Mouse (Mus musculus) testis, adult 2 months (tissue): ENCODE measurements around the gene Wdr4. TPM values are rescaled to one million over a fixed set of nuclear protein-coding genes. Genes with fewer than 3 reads are reported as not detected.

ENCODE experiments used
- H3K27ac ChIP-seq: fragments of 200-500 bp; 2 replicates; pipeline ENCODE4 v1.5.1; 2012; ENCODE audit warnings: low read depth, low read length; ENCODE audit not compliant: control insufficient read depth, insufficient read depth
- H3K27me3 ChIP-seq: fragments of 200-500 bp; 2 replicates; pipeline ENCODE4 v1.6.1; 2012; ENCODE audit warnings: mild to moderate bottlenecking, low read length, moderate library complexity; ENCODE audit not compliant: control insufficient read depth, insufficient read depth
- H3K36me3 ChIP-seq: fragments of 200-500 bp; 2 replicates; pipeline ENCODE4 v1.6.1; 2012; ENCODE audit warnings: mild to moderate bottlenecking, low read length; ENCODE audit not compliant: control insufficient read depth, insufficient read depth
- H3K4me1 ChIP-seq: fragments of 200-500 bp; 2 replicates; pipeline ENCODE4 v1.6.1; 2012; ENCODE audit warnings: low read length; ENCODE audit not compliant: control insufficient read depth, insufficient read depth
- H3K4me3 ChIP-seq: fragments of 200-500 bp; 2 replicates; pipeline ENCODE4 v1.5.1; 2012; ENCODE audit warnings: low read depth, mild to moderate bottlenecking, low read length, moderate library complexity, mixed read lengths; ENCODE audit not compliant: control insufficient read depth
- CTCF ChIP-seq: fragments of 200-500 bp; IDR thresholded peaks from 2 replicates; pipeline ENCODE4 v1.5.1; 2012; ENCODE audit warnings: low read depth, mild to moderate bottlenecking, inconsistent platforms, low read length, moderate library complexity; ENCODE audit not compliant: control insufficient read depth, insufficient read depth, insufficient replicate concordance
- POLR2A ChIP-seq: fragments of 200-500 bp; IDR thresholded peaks from 2 replicates; pipeline ENCODE4 v1.6.1; 2012; ENCODE audit warnings: low read depth, mild to moderate bottlenecking, inconsistent platforms, low read length, moderate library complexity; ENCODE audit not compliant: control insufficient read depth
- polyA plus RNA-seq: library from polyadenylated mRNA; depleted of rRNA; stranded (reverse); fragments of >200 nt; gene quantifications from 2 replicates; pipeline ENCODE4 v1.2.3, GENCODE M21; 2012; rRNA removed

Gene Wdr4
- polyA plus RNA-seq, 1 experiment, result 14.7 TPM

- no peaks in the 10 kb centered on the region for H3K27me3 ChIP-seq
- H3K27ac ChIP-seq, result no peak overlapping the region
These were observed 68.5 kb downstream of the Wdr4 start for GRCm38 (mm10) chr17:31451179-31451708.

GRCm38 (mm10) chr17:31450206-31450605, 69.6 kb downstream of the Wdr4 start:
- no peak overlapping the region for H3K27ac ChIP-seq
- H3K4me1 ChIP-seq, result no peaks in the 10 kb centered on the region; the same call in 1 of the 2 replicates
- TF ChIP-seq CTCF, result no peak
- no peak for TF ChIP-seq POLR2A
- H3K36me3 ChIP-seq, result no peaks in the 10 kb centered on the region
- no peaks in the 10 kb centered on the region for H3K27me3 ChIP-seq
- H3K4me3 ChIP-seq, result no peak overlapping the region

More at GRCm38 (mm10) chr17:31451179-31451708, 68.5 kb downstream of the Wdr4 start:
- no peaks in the 10 kb centered on the region; the same call in none of the 2 replicates for H3K4me1 ChIP-seq
- H3K36me3 ChIP-seq, result no peaks in the 10 kb centered on the region
- no peak overlapping the region for H3K4me3 ChIP-seq
- no peak for TF ChIP-seq CTCF
- TF ChIP-seq POLR2A, result no peak

GRCm38 (mm10) chr17:31448519-31448918, 71.3 kb downstream of the Wdr4 start:
- Histone ChIP-seq H3K4me3 (no peak overlapping the region), H3K27ac (no peak overlapping the region), H3K27me3 (no peaks in the 10 kb centered on the region), H3K4me1 (no peaks in the 10 kb centered on the region; the same call in none of the 2 replicates), H3K36me3 (no peaks in the 10 kb centered on the region)
- no peak for TF ChIP-seq POLR2A
- TF ChIP-seq CTCF, result no peak

GRCm38 (mm10) chr17:31447766-31448165, 72.0 kb downstream of the Wdr4 start:
- Histone ChIP-seq H3K4me1 (no peaks in the 10 kb centered on the region; the same call in none of the 2 replicates), H3K27me3 (no peaks in the 10 kb centered on the region), H3K4me3 (no peak overlapping the region), H3K36me3 (no peaks in the 10 kb centered on the region), H3K27ac (no peak overlapping the region)
- TF ChIP-seq CTCF (no peak), POLR2A (no peak)

- Histone ChIP-seq H3K27ac (no peak overlapping the region), H3K36me3 (no peaks in the 10 kb centered on the region), H3K4me1 (no peaks in the 10 kb centered on the region; the same call in 1 of the 2 replicates), H3K4me3 (no peak overlapping the region), H3K27me3 (no peaks in the 10 kb centered on the region)
- TF ChIP-seq CTCF (no peak), POLR2A (no peak)
These were observed 74.6 kb downstream of the Wdr4 start for GRCm38 (mm10) chr17:31445061-31445731.

Other genes with a start within 250 kb of the Wdr4 start
- gene Rsph1, start 242.6 kb downstream of the Wdr4 start, polyA plus RNA-seq, result 550 and 601 TPM in 2 replicates
- 7.2 and 7.7 TPM in 2 replicates for gene Slc37a1, start 233.2 kb downstream of the Wdr4 start, polyA plus RNA-seq
- 3.8 and 6.4 TPM in 2 replicates for gene Pde9a, start 133.8 kb downstream of the Wdr4 start, polyA plus RNA-seq
- 59.9 and 64.9 TPM in 2 replicates for gene Ndufv3, start 135 bp upstream of the Wdr4 start, polyA plus RNA-seq
- 53.9 and 55.7 TPM in 2 replicates for gene Pknox1, start 44.8 kb upstream of the Wdr4 start, polyA plus RNA-seq
- 0.58 and 8.2 TPM in 2 replicates for gene Cbs, start 117.3 kb upstream of the Wdr4 start, polyA plus RNA-seq
- gene U2af1, start 138.9 kb upstream of the Wdr4 start, polyA plus RNA-seq, result 33.2 and 39.6 TPM in 2 replicates
- gene Cryaa, start 157.8 kb upstream of the Wdr4 start, polyA plus RNA-seq, result not detected in 2 replicates